Mouse (Mus musculus) embryonic fibroblast, embryonic 13.5 days (primary cell): ENCODE data around the gene Ctnna3.

Experiments used
- CTCF ChIP-seq: IDR thresholded peaks from 2 replicates; pipeline ENCODE4 v1.5.1; 2011; ENCODE audit warnings: mild to moderate bottlenecking, control low read depth, low read length, moderate library complexity, borderline replicate concordance; ENCODE audit not compliant: insufficient read depth
- POLR2A ChIP-seq: IDR thresholded peaks from 2 replicates; pipeline ENCODE4 v1.6.1; 2011; ENCODE audit warnings: low read depth, mild to moderate bottlenecking, control low read depth, low read length, moderate library complexity

- no peak for TF ChIP-seq POLR2A
- TF ChIP-seq CTCF, result no peak
These were observed 521.6 kb downstream of the Ctnna3 start for GRCm38 (mm10) chr10:63951481-63951880.
